Mouse (Mus musculus): ENCODE data around the gene Tiprl.

Tiprl gene

GRCm38 (mm10) chr1:165201445-165202012 is 35.3 kb downstream of the Tiprl start:
- DNase-seq (ENCODE audit: low spot score) = no peak

GRCm38 (mm10) chr1:165200748-165201147 is 36.0 kb downstream of the Tiprl start:
- DNase-seq (ENCODE audit: low spot score) = no peak

GRCm38 (mm10) chr1:165199639-165200038 is 37.2 kb downstream of the Tiprl start:
- DNase-seq (ENCODE audit: low spot score) = no peak

- DNase-seq (ENCODE audit: low spot score) = no peak
These were observed 37.8 kb downstream of the Tiprl start for GRCm38 (mm10) chr1:165198951-165199350.

GRCm38 (mm10) chr1:165197875-165198274 is 38.9 kb downstream of the Tiprl start:
- no peak for DNase-seq (ENCODE audit: low spot score)

- DNase-seq (ENCODE audit: low spot score) = no peak
These were observed 41.3 kb downstream of the Tiprl start for GRCm38 (mm10) chr1:165195396-165195960.

GRCm38 (mm10) chr1:165194662-165195013 is 42.2 kb downstream of the Tiprl start:
- no peak for DNase-seq (ENCODE audit: low spot score)

- peak; percentile 61 for DNase-seq (ENCODE audit: low spot score)
These were observed 42.7 kb downstream of the Tiprl start, which contains the start of gene Sft2d2 for GRCm38 (mm10) chr1:165193880-165194661. Sft2d2 (minus strand) TSS chr1:165194438.

- no peak for DNase-seq (ENCODE audit: low spot score)
These were observed 43.4 kb downstream of the Tiprl start for GRCm38 (mm10) chr1:165193426-165193825.

- DNase-seq (ENCODE audit: low spot score) = no peak
These were observed 44.0 kb downstream of the Tiprl start for GRCm38 (mm10) chr1:165192714-165193264.

GRCm38 (mm10) chr1:165192102-165192501 is 44.7 kb downstream of the Tiprl start:
- no peak for DNase-seq (ENCODE audit: low spot score)

- DNase-seq (ENCODE audit: low spot score) = no peak
These were observed 45.2 kb downstream of the Tiprl start for GRCm38 (mm10) chr1:165191611-165192010.

GRCm38 (mm10) chr1:165190571-165191273 is 46.1 kb downstream of the Tiprl start:
- no peak for DNase-seq (ENCODE audit: low spot score)

GRCm38 (mm10) chr1:165190068-165190467 is 46.7 kb downstream of the Tiprl start:
- no peak for DNase-seq (ENCODE audit: low spot score)

GRCm38 (mm10) chr1:165188806-165189580 is 47.8 kb downstream of the Tiprl start:
- no peak for DNase-seq (ENCODE audit: low spot score)

GRCm38 (mm10) chr1:165187357-165187756 is 49.4 kb downstream of the Tiprl start:
- DNase-seq (ENCODE audit: low spot score) = no peak

- DNase-seq (ENCODE audit: low spot score) = no peak
These were observed 50.3 kb downstream of the Tiprl start for GRCm38 (mm10) chr1:165186491-165186890.

- DNase-seq (ENCODE audit: low spot score) = no peak
These were observed 51.7 kb downstream of the Tiprl start for GRCm38 (mm10) chr1:165185116-165185515.

GRCm38 (mm10) chr1:165184178-165184577 is 52.6 kb downstream of the Tiprl start:
- no peak for DNase-seq (ENCODE audit: low spot score)

- no peak for DNase-seq (ENCODE audit: low spot score)
These were observed 53.4 kb downstream of the Tiprl start for GRCm38 (mm10) chr1:165183400-165183799.

GRCm38 (mm10) chr1:165179321-165179720 is 57.5 kb downstream of the Tiprl start:
- DNase-seq (ENCODE audit: low spot score) = no peak

GRCm38 (mm10) chr1:165178075-165178474 is 58.7 kb downstream of the Tiprl start:
- no peak for DNase-seq (ENCODE audit: low spot score)
